Mouse (Mus musculus) megakaryocyte progenitor cell, adult 5-6 weeks (primary cell): ENCODE measurements at regions not wholly inside any gene's neighbourhood (a gene's known extent, or its start where the extent isn't known, plus 50 kb on each side); places are given as distances from the start of the nearest gene placed in this dataset.

ENCODE experiments used
- ATAC-seq: replicated peaks from 2 replicates; pipeline ENCODE4 v1.8.0; 2016; ENCODE audit warnings: mild to moderate bottlenecking, moderate TSS enrichment, inconsistent platforms; ENCODE audit not compliant: poor library complexity

DNA sequence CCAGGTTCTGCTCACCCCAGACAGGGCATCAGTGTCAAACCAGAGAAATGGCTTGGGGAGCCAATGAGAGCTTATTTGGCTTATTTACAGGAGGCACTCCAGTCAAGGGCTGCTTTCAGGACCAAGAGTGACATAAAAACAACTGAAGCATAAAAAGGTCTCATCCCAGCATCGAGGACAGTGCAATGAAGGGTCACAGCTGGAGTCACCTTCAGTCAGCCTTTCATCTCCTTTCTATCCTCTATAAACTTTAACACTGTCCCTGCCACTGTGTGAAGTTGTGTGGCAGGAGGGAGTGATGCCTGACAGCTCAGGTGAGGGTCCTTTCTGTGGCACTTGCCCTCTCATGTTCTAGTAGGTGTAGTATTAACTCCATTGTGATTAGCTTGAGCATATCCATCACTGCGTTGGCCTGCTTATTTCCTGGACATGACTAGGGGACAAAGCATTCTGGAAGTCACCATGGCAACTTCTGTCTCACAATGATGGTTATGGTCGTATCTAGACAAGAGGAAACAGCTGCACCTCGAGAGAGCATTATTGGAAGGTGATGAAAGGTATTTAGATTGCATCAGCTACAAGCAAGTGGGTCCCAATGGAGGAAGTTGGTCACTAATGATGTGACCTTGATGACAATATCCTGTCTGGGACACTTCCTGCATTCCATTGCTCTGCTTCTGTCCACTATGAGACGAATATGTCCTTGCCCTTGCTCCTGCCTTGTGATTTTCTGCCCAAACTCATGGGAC lies 87.8 kb upstream of the Enpp6 start:
- peak; percentile 64 for ATAC-seq

DNA sequence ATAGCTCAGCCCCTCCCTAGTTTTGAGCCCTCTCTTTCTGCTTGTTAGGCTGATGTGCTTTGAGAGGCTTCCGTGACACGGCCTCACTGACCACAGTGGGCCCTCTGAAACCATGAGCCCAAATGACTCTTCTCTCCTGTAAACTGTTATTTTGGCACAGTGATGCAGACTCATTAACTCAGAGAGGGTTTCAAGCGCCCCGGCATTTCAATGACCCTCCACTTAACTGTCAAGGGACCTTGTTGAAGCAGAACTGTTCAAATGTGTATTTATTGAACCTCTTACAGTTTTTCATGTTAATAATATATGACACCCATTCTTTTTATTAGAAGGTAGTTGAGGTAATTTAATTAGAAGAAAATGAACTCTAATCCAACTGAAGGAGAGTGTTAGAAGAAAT lies 85.9 kb upstream of the Enpp6 start:
- no peak for ATAC-seq

DNA sequence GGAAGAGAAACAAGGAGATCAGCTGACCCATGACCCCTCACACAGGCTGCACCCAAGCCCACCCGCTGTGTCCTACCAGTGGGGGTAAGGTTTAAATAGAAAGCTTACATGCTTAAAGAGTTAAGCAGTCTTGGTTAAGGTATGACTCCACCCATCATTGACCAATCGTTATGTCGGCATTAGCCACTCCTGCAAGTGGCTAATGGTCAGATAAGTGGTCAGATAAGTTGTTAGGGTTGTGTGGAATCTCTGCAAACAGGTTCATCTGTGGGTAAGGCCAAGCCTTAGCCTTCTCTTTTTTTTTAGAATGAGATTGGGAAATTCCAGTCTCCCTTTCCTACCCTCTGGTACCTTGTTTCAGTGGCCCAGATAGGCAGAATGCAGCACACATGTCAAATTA lies 82.0 kb upstream of the Enpp6 start:
- no peak for ATAC-seq

DNA sequence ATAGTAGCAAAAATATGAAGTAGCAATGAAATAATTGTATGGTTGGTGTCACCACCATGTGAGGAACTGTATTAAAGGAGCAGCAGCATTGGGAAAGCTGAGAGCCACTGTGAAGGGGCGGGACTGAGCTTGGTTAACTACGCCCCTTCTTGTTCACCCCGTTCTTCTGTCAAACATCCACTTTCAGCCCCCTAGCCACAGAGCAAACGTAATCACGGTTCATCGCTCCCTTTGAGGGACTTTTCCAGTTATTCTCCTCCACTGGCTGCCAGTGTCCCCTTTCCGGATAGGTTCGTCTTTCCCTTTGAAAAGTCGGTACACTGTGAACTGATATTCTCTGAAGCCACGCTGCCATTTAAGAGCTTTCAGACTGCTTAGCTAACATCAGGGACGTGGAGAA lies 79.3 kb upstream of the Enpp6 start:
- ATAC-seq: no peak; the same call in 1 of the 2 replicates

DNA sequence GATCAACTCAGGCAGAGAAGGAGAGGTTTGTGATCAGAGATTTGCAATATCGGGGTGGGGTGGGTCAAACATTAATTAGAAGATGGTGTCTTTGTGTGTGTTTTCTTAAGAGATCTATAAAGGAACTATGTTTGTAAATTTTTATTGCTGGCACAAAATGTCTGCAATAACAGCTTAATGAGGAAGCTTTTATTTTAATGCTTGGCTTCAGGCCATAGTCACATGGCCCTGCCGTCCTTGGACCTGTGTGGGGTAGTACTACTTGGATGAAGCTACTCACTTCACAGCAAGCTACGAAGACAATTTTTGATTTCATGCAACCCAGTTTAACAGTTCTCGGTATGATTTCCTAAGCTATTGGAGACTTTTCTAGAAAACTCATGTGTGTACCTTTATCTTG lies 78.5 kb upstream of the Enpp6 start:
- no peak for ATAC-seq

DNA sequence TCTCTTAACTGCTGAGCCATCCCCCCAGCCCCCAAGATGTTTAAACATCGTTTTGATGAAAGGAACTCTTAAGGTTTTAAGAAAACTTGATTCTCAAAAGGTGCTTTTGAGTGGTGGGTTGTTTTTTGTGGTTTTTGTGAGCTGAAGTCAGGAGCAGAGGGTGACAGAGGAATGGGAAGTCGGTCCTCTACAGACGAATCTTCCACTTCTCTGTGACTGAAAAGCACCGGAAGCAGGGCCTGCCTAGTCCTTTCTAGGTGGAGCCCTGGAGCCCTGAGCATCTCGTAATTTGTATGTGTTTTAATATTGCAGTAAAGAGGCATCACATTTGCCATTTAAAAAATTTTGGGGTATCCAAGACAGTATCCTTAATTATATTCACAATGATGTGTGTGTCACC lies 72.7 kb upstream of the Enpp6 start:
- ATAC-seq: 0 out of 2 replicates have a peak, but pooled peaks have one; percentile 23

DNA sequence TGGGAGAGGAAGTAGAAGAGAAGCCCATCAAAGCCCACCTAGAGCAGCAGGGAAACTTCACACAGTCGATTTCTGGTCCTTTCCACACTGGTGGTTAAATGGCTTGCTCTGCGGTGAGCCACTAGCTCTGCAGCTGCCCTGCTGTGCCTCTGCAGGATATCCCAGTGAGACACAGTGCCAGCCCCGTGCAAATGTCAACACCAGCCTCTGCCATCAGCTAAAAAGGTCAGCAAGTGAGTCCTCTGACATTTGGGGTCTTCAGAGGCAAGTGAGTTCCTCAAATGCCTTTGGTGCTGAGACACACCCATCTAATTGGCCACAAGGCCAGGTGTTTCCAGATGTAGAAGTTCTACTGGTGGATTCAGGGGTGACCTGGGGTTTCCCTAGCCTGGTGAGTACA lies 66.6 kb upstream of the Enpp6 start:
- ATAC-seq: peak; percentile 79

DNA sequence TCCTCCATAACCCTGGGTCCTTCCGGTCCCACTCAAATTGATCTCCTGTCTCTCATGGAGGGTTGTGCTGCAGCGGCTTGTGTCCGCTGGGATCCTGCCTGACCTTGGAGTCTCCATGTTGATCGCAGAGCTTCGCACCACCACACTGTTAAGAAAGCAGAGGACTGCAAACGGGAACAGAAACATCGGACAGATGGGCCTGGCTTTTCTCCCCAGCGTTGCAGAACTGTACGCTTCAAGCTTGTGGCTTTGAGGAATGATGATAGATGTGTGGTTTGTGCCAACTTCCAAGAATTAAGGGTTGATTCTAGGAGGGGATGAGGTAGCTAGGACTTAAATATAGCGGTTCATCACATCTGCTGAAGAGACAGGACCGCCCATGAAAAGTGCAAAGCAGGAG lies 65.6 kb upstream of the Enpp6 start:
- peak; percentile 57 for ATAC-seq

DNA sequence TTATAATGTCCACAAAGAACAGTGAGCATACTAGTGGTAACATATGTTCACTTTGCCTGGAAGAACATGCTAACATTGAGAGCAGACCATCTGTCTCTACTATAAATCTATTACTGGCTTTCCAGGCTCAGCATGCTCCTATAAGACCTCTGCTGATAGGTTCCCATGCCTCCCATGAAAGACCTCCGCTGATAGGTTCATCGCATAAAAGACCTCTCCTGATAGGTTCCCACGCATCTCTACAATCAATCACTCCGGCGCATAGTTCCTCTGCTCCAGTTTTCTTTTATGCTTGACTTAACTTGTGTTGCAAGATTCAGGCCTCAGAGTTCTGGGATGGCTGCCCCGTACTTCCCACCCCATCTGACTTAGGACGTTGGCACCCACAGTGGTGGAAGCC lies 65.1 kb upstream of the Enpp6 start:
- ATAC-seq: no peak

DNA sequence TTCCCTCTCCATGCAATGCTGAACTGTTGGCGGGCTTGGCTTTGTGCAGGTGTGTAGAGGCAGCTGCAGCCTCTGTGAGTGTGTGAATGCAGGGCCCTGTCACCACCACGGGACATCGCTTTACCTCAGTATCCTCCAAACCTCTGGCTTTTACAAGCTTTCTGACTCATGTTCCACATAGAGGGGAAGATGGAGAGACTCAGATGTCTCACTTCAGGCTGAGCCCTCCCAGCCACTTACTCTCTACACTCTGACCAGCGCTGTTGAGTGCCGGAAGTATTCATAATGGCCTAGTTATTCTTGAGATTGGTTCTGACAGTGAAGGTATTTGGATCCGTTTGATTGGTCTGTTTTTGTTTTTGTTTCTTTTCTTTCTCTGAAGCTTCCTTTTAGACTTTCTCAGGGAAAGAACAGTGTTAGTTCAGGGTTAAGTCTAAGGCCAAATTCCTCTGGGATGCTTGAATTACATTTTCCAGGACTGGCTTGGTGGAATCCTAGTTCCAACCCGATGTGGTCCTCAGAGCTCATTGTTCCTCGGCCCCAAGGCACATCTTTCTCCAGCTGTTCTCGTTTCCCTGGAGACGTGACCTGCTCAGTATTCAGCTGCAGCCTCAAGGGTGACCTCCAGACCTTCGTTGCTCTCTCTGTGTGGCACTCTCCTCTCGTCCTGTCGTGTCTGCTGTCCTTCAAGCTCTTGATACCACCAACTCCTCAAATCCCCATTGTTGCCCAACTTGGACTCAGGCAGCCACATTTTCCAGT lies 61.7 kb upstream of the Enpp6 start:
- no peak for ATAC-seq

DNA sequence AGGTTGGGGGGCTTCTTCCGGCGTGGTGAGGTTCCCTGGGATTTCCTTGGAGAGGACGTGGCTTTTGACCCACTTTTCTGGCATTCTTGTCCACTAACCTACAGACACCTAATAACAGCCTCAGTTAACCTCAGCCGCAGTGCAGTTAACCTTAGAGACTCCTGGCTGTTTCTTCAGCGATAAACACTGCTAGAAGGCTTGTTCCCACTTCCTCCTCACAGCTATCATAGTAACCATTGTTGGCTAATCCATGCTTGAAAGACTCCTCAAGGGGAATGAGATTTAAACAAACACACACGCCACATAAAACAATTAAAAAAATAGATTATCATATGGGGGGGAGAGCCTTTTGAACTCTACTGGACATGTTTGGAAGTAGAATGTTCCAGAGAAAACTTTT lies 58.0 kb upstream of the Enpp6 start:
- ATAC-seq: peak; percentile 83

DNA sequence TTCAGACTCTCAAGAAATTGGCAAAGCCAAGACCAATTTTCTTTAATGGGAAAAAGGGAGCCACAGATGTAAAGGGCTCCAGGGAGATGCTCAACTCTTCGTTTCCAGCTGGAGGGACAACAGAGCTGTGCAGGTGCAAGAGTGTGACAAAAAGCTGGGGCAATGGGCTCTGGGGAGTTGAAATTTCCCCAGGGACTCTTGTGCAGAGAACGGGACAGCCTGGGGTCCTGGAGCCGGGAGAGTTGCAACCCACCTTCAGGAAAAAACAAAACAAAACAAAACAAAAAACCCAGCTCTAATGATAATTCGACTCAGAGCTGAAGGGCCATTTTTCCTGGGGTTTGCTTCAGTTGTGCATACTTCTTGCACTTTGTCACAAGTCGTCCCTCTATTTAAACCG lies 57.0 kb upstream of the Enpp6 start:
- ATAC-seq: no peak

DNA sequence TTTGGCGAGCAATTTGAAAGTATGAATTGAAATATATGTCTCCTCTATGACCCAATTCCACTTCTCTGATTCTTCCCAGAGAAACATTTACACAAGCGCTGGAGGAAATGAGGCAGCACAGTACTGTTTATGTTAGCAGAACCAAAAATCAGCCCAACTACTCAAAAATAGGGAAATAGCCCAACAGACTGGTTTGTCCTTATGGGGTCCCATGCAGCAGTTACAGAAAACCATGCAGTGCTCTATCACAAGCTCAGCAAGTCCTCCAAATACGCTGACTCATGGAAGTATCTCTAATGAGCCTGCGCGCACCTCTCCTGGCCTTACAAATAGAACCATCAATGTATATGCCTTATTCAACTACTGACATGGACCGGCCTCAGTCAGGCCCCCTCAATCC lies 55.4 kb upstream of the Enpp6 start:
- ATAC-seq: peak; percentile 64

DNA sequence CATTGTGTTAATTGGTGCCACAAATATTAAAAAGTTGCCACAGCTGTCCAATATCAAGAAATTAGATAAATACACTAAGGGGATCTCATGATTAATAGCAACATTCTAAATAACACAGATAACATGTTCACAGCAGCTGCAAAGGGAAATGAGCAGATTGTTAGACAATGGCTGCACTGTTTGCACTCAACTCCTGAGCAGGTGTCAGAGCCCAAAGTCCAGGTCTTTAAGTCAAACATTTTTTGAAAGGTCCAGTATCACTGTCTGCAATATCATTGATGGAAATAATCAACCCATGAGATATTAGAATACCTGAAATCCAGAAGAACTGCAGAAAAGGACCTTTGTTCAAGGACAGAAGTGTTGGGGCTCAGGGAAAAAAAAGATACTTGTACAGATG lies 53.4 kb upstream of the Enpp6 start:
- ATAC-seq: no peak

DNA sequence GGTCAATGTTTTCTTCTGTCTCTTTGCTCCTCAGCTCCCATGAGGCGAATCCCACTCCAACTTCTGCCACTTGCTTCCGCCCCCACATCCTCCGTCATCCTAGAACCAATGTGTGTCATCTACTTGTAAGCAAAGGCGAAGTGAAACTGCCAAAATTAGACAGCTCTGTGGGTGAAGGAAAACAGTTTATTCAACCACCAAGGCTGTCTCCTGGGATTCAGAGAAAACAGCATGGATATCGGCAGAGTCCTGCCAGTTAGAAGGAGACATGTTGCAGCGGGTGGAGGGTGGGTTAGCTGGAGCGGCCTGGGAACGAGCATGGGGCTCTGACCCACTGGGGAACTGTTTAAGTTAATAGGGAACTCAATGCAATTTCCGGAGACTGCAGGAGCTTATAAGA lies 52.4 kb upstream of the Enpp6 start:
- ATAC-seq: peak; percentile 42

DNA sequence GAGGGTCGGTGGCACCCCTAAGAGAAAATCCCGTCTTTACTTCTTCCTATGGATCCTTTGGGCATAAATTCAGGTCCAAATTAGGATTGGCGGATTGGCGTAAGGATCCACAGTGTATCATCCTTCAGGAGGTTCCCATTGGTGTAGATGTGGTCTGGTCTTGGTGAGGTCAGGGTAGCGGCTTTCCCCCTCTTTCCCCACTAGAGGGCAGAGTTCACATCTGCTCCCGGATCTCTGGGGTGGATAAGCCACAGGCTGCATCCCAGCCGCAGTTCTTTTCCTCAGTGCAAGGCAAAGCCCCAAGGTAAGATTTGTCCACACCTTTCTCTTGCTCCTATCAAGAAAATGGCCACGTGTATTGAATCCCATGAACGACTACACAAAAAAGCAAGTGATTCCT lies 51.8 kb upstream of the Enpp6 start:
- ATAC-seq: peak; percentile 92

DNA sequence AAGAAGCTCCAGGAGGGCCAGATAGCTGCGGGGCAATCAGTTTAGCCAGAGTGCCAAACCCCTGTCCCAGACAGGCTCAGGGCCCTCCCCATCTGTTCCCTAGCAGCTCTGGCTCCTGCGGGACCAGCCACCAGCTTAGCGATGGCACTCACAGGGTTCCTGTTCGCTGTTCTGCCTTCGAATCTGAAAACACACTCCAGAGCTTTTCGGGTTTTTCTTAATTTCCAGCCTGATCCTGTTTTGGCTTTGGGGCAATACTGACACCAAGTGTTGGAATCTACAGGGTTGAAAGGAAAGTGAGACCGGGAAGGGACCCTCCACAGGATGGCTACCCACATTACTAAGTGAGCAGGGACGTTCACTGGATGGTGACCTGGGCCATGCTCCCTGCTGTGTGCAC lies 50.6 kb upstream of the Enpp6 start:
- no peak for ATAC-seq
